Mouse (Mus musculus): ENCODE measurements around the gene Mis18a. TPM values are rescaled to one million over a fixed set of nuclear protein-coding genes. Genes with fewer than 3 reads are reported as not detected.

Gene Mis18a
- total RNA-seq, 2 experiments from 2014 or later: 2.7 to 4.8 TPM

- DNase-seq: peak; percentile 19 to 39
- intact Hi-C loops (cut with DNase I): no loop called here
These were observed 20.9 kb downstream of the Mis18a start for GRCm38 (mm10) chr16:90706279-90706678.

- intact Hi-C loops (cut with DNase I): no loop called here
- peak in 1 of 2 experiments; percentile 11 for DNase-seq
These were observed 22.9 kb downstream of the Mis18a start for GRCm38 (mm10) chr16:90704161-90704825.

- no peak for DNase-seq
- intact Hi-C loops (cut with DNase I): no loop called here
These were observed 23.6 kb downstream of the Mis18a start for GRCm38 (mm10) chr16:90703646-90704045.

GRCm38 (mm10) chr16:90701541-90701940, 25.7 kb downstream of the Mis18a start:
- intact Hi-C loops (cut with DNase I): no loop called here
- DNase-seq: no peak

- intact Hi-C loops (cut with DNase I): no loop called here
- DNase-seq: no peak
These were observed 27.8 kb downstream of the Mis18a start for GRCm38 (mm10) chr16:90699390-90699789.

- DNase-seq: no peak
- intact Hi-C loops (cut with DNase I): no loop called here
These were observed 30.9 kb downstream of the Mis18a start for GRCm38 (mm10) chr16:90696306-90696705.

GRCm38 (mm10) chr16:90695121-90695520, 32.1 kb downstream of the Mis18a start:
- no peak for DNase-seq
- intact Hi-C loops (cut with DNase I): no loop called here

GRCm38 (mm10) chr16:90694719-90695118, 32.5 kb downstream of the Mis18a start:
- intact Hi-C loops (cut with DNase I): no loop called here

GRCm38 (mm10) chr16:90693625-90694024, 33.6 kb downstream of the Mis18a start:
- intact Hi-C loops (cut with DNase I): no loop called here

More at GRCm38 (mm10) chr16:90694719-90695118, 32.5 kb downstream of the Mis18a start:
- no peak for DNase-seq

GRCm38 (mm10) chr16:90692704-90693385, 34.4 kb downstream of the Mis18a start:
- intact Hi-C loops (cut with DNase I): no loop called here
- DNase-seq: peak in 1 of 2 experiments; percentile 29

More at GRCm38 (mm10) chr16:90693625-90694024, 33.6 kb downstream of the Mis18a start:
- DNase-seq: no peak

GRCm38 (mm10) chr16:90687687-90688263, 39.4 kb downstream of the Mis18a start:
- intact Hi-C loops (cut with DNase I): no loop called here
- DNase-seq: no peak

- DNase-seq: no peak
- intact Hi-C loops (cut with DNase I): no loop called here
These were observed 40.2 kb downstream of the Mis18a start for GRCm38 (mm10) chr16:90687011-90687410.

GRCm38 (mm10) chr16:90684092-90684491, 43.1 kb downstream of the Mis18a start:
- DNase-seq: no peak
- intact Hi-C loops (cut with DNase I): no loop called here

- intact Hi-C loops (cut with DNase I): loop anchor here (5.0 kb wide), 1 partner anchor 32 kb away; no protein-coding TSS in a partner anchor
- no peak for DNase-seq
These were observed 47.2 kb downstream of the Mis18a start for GRCm38 (mm10) chr16:90679984-90680383.

GRCm38 (mm10) chr16:90678820-90679219, 48.4 kb downstream of the Mis18a start:
- intact Hi-C loops (cut with DNase I): loop anchor here (5.0 kb wide), 1 partner anchor 33 kb away; no protein-coding TSS in a partner anchor
- DNase-seq: no peak

- peak; percentile 53 to 64 for DNase-seq
- intact Hi-C loops (cut with DNase I): loop anchor here (5.0 kb wide), 1 partner anchor 35 kb away; no protein-coding TSS in a partner anchor
These were observed 50.2 kb downstream of the Mis18a start for GRCm38 (mm10) chr16:90676920-90677574.

- intact Hi-C loops (cut with DNase I): loop anchor here (5.0 kb wide), 1 partner anchor 38 kb away; no protein-coding TSS in a partner anchor
- DNase-seq: no peak
These were observed 52.6 kb downstream of the Mis18a start for GRCm38 (mm10) chr16:90674651-90675050.

- intact Hi-C loops (cut with DNase I): no loop called here
These were observed 53.5 kb downstream of the Mis18a start for GRCm38 (mm10) chr16:90673507-90674354.

More at GRCm38 (mm10) chr16:90673507-90674354, 53.5 kb downstream of the Mis18a start:
- no peak for DNase-seq
